Mouse (Mus musculus) layer of hippocampus, postnatal 10 days (tissue): Measurements from ENCODE around the gene Wasl. TPM values are rescaled to one million over a fixed set of nuclear protein-coding genes. Genes with fewer than 3 reads are reported as not detected.

Source experiments
- DNase-seq, 2 experiments: peaks; one replicate each; pipeline ENCODE4 v3.0.0; 2021; ENCODE audit warnings: low spot score in 2 of 2
- total RNA-seq, 2 experiments: library from RNA; stranded (reverse); gene quantifications; 2 replicates each; pipeline ENCODE4 v1.2.3; 2021

Gene Wasl
- total RNA-seq, 2 experiments from 2014 or later: 69.3 to 81.8 TPM

- DNase-seq: no peak
Observed at GRCm38 (mm10) chr6:24606512-24606911, 58.3 kb downstream of the Wasl start.

GRCm38 (mm10) chr6:24605631-24606030 lies 59.2 kb downstream of the Wasl start:
- no peak for DNase-seq

- no peak for DNase-seq
Observed at GRCm38 (mm10) chr6:24604289-24604688, 60.5 kb downstream of the Wasl start.

GRCm38 (mm10) chr6:24602993-24603392 lies 61.8 kb downstream of the Wasl start:
- no peak for DNase-seq

GRCm38 (mm10) chr6:24602351-24602750 lies 62.5 kb downstream of the Wasl start:
- DNase-seq: no peak

GRCm38 (mm10) chr6:24601668-24602067 lies 63.1 kb downstream of the Wasl start:
- DNase-seq: no peak

- no peak for DNase-seq
Observed at GRCm38 (mm10) chr6:24600726-24601125, 64.1 kb downstream of the Wasl start.

GRCm38 (mm10) chr6:24600134-24600533 lies 64.7 kb downstream of the Wasl start:
- DNase-seq: no peak

GRCm38 (mm10) chr6:24599639-24600038 lies 65.2 kb downstream of the Wasl start:
- DNase-seq: no peak

GRCm38 (mm10) chr6:24599179-24599578 lies 65.6 kb downstream of the Wasl start:
- no peak for DNase-seq

- no peak for DNase-seq
Observed at GRCm38 (mm10) chr6:24597500-24597899, 67.3 kb downstream of the Wasl start, which contains the start of gene Lmod2. Gene Lmod2 (plus strand): TSS chr6:24597762.

- DNase-seq: no peak
Observed at GRCm38 (mm10) chr6:24591525-24592218, 73.1 kb downstream of the Wasl start.

- DNase-seq: no peak
Observed at GRCm38 (mm10) chr6:24590282-24590681, 74.5 kb downstream of the Wasl start.

- DNase-seq: no peak
Observed at GRCm38 (mm10) chr6:24586885-24587284, 77.9 kb downstream of the Wasl start.

- DNase-seq: no peak
Observed at GRCm38 (mm10) chr6:24585431-24586310, 79.1 kb downstream of the Wasl start.

GRCm38 (mm10) chr6:24583456-24583855 lies 81.4 kb downstream of the Wasl start:
- DNase-seq: no peak

GRCm38 (mm10) chr6:24573319-24573718 lies 91.5 kb downstream of the Wasl start:
- no peak for DNase-seq

GRCm38 (mm10) chr6:24572431-24572830 lies 92.4 kb downstream of the Wasl start:
- no peak for DNase-seq

- DNase-seq: no peak
Observed at GRCm38 (mm10) chr6:24571126-24571525, 93.7 kb downstream of the Wasl start.

GRCm38 (mm10) chr6:24570278-24570677 lies 94.5 kb downstream of the Wasl start:
- no peak for DNase-seq

GRCm38 (mm10) chr6:24569711-24570110 lies 95.1 kb downstream of the Wasl start:
- DNase-seq: no peak

- DNase-seq: no peak
Observed at GRCm38 (mm10) chr6:24568963-24569362, 95.8 kb downstream of the Wasl start.
